Mouse (Mus musculus): ENCODE results near the gene Hlx.
A peak's percentile ranks its signal among the peaks of the same experiment; 100 is the strongest.

The Hlx gene

DNA sequence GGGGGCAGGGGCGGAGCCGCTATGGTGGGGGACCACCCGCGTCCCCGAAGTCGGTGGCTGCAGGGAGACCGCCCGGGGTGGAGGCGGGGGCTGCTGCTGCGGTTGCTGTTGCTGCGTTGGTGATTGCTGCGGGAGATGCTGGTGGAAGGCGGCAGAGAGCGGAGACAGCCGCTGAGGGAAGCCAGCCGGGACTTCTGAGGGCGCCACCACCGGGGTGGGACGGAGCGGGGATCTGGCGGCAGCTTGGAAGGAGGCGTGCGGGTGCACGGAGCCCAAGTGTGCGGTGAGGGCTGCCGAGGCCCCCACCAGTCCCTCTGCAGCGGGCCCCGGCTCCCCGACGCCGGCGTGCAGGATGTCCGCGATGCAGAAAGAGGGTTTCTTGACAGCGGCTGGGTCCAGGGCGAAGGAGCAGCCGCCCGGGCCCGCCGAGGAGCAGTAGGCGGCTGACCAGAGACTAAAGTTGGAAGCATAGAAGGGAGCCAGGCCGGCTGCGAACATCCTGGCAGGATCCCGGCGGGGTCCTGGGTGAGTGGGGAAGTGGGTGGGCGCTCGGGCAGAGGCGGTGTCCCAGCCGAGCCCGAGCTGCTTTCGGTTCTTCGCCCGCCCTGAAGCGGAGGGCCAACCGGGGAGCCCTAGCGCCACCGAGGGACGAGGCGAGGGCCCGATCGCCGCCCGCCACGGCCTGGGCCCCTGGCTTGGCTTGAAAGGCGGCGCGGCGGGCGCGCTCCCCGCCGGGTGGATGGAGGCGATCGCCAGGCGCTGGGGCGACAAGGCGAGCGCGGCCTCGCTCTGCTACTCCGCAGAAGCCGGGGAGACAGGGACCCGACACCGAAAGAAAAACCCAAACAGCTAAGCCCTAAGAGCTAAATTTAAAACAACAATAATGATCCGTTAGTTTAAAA is 524 bp downstream of the Hlx start:
- DNase-seq = peak; percentile 12

DNA sequence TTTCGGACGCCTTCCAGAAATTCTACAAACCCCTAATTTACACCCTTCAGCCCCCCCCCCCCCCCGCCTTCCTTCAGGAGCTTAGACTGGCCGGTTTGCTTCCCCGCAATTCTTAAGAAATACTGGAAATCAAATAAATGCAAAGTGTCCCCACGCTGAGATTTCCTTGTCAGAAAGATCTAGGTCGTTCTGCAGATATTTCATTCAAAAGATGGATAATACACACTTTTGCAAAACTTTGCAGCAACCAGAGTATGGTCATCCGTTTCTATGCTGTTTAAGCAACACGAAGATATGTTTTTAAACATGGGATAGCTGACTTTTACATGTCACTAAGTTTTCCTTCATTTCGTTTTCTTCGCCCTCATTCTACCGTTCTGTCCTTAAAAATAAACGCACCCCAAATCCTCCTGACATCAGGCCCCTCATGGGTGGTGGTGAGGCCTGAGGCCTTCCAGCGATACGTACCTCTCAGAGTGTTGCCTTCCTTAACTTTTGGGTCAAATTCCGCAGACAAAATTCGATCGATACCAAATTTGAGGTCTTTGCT is 1.3 kb downstream of the Hlx start:
- DNase-seq = no peak

DNA sequence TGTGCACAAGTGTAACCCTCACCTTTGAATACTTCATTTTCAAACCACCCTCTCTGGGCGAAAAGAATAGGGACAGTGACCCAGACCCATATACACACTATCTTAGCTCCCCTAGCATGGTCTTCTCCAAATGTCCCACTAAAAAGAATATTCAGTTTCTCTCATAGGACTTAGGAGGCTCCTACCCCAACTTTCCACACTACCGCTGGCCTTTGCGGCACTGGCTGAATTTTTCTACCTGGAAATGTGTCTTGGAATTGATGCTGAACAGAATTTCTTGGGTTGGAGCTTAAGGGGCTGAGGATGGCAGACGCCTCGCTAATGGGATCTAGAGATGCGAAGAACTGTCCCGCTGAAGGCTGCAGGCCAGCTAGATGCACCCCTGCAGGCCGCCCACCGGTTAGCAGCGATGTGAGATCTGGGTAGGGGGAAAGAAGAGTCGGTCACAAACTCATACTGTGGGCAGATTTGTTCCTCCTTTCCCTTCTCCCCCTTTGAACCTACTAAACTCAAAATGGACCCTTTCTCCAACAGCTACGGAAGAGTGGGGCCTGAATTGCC is 1.9 kb downstream of the Hlx start:
- no peak for DNase-seq

DNA sequence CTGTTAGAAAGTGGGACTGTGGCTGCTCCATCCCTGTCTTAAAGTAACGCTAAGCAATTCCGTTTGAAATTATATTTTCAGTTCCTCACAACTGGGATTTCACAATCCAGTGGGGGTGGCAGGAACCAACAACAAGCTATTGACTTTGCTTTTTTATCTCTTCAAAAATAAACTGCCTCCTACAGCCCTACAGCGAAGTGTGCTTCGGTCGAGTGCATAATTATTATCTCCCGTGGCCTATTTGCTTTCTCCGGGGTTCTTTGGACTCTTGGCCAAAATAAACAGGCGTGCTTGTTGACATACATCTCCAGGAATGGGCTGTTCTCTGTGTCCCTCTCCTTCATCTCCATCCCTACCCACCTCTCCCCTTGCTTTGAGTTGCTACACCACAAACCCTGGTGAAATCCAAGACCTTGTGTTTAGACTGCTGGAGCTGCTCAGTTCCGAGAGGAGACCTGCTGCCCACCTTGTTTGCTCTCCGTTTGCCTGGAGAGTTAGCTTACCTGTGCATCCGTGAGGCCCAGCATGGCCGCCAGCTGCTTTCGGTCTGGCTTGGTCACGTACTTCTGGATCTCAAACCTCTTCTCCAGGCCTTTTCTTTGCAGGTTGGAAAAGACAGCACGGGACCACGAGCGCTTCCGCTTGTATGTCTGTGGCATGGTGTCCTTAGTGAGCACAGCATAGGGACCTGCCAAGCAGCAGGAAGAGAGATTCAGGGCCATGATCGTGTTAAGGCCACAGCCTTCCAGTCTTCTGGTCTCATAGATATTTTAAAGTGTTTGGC is 2.9 kb downstream of the Hlx start:
- no peak for DNase-seq

DNA sequence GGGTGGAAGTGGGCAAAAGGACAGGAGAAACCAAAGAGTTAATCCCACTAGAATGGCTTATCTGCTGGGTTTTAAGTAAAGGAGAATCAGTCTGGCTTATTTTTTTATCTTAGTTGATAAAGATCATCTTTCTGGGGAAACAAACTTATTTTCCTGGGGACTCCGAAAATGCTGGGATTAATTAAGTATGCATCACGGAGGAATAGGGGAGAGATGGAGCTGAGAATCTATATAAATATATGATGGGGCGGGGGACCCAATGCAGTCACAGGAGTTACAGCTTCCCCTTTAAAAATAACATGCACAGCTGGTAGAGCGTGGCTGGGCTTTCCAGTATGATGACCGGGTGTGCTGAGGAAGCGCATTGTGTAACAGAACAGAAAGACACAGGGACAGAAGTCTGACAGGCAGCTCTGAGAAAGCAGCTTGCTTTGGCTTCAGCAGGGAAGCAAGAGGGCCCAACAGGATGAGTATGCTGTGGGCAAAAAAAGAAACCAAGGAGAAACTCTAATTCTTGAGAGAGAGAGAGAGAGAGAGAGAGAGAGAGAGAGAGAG is 3.8 kb downstream of the Hlx start:
- no peak for DNase-seq

DNA sequence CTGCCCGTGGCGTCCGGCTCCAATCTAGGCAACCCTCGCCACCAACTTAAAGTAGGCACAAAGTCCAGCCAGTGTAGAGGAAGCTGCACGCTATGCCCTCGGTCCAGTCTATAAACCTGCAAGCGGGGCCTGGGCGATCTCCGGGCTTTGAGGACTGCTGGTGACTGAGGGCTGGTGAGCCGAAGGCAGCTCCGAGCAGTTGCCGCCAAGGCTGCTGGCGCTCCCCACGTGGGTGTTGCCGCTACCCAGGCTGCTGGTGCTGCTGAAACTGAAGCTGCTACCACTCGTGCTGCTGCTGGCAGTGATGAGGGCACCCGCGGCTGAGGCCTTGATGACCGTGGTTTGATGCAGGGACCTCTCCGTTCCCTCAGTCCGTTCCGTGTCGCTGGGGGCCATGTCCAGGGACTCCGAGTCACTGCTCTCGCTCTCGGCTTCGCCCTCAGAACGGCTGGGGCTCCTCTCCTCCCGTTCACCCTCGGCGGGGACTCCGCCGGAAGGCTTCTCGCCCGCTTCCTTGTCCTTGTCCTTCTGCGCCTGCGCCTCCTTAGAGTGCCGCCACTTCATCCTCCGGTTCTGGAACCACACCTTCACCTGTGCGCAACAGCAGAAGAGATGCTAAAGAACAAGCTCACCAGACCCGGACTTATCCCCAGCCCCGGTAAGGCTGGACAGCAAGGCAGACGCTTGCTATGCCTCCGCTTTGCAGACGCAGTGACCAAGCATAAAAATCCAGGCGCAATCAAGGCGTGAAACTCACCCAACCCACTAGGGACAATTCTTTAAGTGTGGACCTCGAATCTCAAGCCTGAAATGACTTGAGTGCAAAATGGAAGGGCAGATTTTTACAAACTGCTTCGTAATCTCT is 4.8 kb downstream of the Hlx start:
- DNase-seq = no peak

DNA sequence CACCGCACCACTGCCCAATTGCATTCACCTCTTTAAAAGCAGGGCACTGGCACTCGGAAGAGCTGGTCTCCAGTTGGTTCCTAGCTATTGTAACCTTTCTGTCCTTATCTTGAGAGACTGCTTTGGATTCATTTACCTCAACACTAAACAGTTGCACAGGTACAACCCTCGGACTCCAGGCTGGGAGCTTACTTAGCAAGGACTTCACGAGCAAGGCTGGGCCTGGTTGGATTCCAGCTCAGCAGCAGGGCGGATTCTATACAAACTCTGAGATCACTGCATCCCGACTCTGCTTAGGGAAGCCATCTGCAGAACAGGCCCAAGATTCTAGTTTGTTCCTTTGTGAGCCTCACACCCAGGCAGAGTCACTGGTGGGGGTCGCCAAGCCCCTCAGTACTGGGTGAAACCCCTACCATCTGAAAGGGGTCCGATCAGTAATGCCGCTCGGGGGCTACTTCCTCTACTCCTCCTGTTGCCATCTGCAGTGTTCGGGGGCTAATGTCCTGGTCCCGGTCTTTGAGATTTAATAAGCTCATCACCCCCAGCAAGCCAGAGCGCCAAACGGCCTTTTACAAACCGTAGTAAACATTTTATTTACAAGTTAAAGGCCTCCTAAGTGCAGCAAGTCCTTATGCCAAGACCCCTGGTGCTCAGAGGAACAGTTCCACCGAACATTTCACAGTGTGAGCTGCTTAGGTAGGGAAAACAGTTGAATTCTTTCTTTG is 5.7 kb downstream of the Hlx start:
- DNase-seq = no peak

DNA sequence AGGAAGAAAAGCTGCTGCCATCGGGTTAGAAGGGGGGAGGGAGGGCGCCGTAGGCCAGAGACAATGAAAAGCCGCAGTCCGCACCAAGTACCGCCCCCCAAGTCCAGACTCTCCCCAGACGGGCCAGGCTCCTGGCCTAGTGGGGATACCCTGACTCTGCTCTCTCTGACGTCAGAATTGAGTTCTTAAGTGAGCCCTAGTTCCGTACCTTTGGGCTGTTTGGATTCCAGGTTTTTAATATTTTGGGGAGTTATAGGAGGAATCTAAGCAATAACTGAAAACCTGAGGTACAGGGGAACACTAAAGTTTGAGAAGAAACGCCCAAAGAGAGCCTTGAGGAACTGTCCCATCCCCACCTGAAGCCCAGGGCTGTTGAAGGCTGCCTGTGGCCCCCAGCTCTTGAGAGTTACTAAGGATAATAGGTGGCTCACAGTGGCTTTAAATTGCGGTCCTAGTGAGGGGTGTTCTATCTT is 7.1 kb downstream of the Hlx start:
- no peak for DNase-seq

DNA sequence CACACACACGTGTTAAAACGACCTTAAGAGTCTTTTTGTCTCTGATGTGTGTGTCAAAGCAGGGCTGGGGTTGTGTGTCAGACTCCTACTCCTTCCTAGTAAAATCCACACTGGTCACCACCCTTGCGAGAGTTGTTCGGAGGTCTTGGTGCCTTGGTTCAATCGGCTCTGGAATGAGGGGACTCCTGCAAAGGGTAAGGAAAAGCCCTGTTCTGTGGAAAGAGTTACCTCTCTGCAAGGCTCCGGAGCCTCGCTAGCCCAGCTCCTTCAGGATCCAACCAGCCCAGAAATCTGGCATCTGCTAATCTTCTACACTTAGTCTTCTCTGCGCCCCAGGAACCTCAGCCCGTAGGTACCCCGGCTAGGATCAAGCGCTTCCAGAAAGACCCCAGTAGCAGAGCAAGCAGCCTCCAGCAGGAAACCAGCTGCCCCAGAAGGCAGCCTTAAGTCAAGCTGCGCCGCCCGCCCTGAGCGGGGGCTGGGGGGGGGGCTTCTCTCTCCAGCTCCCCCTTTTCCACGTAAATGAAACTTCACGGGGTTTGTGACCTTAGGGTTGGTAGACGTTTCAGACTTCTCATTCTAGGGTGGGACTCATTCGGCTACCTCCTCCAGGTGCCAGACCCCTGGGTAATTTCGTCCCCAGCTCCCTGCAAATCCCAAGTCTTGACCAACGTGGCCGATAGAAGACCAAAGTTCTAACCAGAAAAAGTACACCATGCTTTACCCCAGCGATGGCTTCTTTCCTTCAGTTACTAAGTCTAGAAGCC is 7.7 kb downstream of the Hlx start:
- no peak for DNase-seq

DNA sequence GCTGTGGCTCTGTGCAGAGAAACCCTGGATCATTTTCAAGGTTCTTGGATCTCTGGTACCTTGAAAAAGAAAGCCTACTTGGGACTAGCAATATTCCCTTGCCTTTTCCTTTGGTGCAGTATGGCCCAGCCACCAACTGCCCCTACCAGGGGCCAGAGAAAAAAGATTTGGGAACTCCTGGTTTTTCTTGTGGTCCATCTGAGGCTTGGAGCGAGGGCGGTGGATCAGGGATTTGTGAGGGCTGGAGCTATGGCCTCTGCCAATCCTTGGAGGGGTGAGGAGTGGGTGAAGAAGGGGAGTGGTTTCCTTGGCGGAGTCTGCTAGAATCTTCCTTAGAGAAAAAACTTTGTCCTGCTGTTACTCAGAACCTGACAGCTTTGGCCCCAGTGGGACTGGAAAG is 8.5 kb downstream of the Hlx start:
- DNase-seq = no peak

DNA sequence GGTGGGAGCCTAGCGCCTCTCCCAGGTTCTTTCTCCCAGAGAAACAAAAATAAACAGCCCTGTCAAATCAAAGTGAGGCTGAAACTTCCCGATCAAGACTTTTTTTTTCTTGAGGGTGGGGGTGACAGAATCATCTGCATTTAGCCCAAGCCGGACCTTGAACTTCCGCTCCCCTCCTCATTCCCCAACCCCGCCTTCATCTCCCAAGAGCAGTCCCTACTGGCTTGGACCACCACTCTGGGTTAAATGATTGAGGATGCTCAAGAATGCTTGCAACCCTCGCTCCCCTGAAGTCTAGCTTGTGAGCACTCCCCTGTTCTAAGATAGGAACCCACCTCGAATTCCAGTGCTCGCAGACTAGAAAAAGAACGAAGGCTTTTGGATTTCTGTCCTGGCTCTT is 11.3 kb downstream of the Hlx start:
- no peak for DNase-seq

DNA sequence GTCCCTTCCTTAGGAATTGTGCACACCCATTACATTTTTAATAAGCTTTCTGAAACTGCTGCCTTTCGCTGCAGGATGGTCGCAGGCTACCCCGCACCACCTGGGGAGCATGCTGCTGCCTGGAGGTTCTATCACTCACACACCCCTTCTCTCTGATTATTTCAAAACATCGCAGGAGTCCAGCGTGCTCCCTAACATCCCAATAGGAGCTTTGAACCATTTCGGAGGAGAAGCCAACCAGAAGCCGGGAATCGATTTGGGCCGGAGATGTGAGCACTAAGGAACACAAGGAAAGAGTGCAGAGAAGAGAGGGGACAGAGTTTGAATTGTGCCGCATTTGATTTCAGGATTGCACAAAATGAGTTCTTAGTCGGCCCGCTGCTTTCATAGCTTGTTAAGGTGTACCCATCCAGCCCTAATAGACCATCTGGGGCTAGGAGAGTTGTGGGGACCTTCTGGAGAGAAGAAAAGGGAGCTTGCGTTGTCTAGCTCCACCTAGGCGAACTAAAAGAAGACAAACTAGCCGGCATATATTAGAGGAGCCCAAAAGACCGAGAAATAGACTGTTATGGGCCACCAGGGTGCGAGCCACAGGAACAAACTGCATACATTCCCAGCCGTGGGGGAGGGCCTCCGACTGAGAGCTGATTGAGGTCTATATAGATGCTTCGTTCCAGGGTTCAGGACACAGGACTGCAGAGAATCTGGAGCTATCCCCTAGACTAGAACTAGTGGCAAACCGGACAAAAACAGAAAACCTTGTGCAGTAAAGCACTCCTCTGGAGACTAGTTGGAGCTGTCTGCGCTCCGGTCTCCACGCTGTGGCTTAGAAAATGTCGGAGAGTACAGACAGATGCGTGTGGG is 12.0 kb downstream of the Hlx start:
- DNase-seq = no peak

DNA sequence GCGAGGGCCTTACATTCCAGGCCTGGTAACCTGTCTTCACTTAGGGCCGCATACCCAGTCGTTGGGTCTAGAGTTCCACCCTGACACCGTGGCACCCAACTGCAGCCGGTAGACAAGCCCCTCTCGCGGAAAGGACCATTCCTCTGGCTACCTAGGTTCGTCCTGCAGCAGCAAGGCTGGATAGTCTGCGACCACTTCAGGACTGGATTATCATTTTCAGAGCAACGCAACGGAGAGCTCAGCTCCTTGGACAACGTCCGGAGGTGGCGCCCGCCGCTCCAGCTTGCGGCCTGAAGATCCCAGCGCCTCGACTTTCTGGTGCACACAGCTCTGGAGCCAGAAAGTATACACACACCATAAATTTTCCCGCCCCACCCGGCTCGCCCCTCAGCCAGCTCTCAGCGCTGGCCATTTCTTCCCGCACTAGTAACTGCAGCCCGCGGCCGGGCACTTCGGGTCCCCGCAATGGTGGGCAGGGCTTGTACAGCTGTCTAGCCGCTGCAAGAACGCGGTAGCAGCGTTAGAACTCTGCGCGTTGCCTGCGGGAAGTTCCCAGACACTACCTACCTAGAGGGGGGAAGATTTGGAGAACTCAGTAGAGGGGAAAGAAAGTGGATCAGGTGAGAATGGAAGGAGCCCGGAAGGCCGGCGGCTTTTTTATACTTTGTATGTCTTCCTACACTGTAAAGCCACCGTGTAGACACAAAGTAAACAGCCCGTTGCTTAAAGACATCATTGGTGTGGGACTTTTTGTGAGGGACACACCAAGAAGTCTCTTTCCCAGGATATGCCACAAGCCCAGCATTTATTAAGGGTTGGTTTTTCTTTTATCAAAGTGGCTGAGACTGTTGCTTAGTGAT is 13.9 kb downstream of the Hlx start:
- no peak for DNase-seq

DNA sequence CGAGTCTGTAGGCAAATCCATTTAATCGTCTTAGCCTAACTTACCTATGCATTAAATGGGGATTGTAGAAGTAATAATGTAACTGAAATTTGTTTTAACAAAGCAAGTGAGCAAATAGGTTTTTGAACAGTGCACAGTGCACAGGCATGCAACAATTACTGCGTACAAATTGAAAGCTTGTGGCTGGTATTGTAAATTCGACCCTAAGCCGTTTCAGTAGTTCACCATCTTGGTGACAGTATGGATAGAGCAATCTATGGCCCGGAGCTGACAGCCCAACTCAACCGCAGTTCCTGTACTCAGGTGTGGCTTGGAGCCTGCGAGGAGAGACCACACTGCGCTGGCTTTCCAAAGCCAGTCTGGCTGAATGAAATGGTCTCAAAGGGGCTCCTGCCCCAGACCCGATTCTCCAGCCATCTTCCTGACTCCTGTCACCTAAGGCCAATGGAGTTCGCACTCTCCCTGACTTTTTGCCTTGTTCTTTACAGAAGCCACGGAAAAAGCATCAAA is 14.7 kb downstream of the Hlx start:
- no peak for DNase-seq

DNA sequence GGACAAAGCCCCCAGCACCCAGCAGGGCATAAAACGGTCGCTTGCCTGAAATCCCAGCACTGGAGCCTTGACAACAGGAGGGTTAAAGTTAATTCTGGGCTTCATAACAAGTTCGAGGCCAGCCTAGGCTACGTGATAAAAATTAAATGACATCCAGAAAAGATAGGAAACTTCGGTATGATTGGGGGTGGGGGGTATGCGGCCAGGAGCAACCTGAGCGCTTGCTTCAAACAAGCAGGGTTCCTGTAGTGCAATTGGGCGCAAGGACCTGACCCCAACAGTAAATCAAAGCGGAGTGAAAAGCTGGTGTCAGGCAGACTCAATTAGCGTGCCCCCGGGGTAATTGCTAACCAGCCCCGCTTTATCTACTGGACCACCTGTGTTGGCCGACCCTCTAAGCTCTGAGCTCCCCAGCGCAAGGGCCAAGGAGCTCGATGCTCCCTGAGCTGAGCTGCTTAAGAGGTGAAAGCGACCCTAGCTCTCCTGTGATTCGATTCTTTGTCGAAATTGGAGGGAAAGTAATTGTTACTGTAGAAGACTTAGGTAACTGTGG is 15.3 kb downstream of the Hlx start:
- DNase-seq = no peak

DNA sequence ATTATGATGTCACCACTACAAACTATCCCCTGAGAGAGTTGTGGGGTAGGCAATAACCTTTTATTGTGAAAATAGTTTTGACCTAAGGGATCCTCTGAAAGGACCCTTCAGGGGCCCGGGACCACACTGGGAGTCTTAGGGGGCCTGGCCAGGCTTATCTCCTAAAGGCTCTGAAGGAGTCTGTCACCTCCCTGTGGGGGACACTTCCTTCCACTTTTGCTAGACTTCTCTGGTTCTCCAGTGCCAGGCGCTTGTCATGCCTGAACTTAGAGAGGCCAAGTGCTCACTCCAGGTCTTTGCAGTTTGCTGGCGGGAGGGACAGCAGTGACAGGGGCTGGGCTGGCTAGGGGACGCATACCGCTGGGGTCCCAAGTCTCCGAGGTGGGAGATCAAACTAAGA is 16.3 kb downstream of the Hlx start:
- DNase-seq = no peak

DNA sequence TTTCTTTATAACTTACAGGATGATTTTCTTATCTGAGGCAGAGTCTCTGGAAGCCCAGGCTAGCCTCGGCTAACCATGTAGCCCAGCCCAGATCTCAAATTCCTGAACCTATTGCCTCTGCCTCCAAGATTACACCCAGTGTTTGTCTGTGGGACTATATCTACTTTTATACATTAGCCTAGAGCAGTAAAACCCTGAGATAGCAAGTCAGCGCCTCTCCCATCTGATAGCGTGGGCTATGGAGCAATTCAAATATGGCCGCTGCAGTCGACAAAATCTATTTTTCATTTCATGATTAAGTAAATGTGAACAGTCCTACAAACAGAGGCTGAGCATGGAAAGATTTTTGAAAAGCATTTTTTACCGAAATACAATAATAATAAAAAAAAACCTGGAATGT is 16.7 kb downstream of the Hlx start:
- no peak for DNase-seq

DNA sequence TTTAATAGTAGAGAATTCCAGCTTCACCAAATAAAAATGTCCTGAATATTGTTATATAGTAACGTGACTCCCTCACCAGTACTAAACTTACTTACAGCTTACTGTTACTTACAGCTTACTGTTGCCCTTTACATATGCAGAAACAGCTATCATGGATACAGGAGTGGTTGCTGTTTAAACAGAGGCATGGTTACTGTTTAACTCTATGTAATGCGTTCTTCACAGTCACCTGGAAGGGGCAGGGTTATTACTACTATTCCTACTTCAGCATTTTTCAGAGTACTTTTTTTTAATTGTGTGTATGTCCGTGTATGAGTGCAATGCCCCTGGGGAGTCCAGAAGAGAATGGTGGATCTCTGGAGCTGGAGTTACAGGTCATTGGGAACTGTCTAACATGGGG is 17.9 kb downstream of the Hlx start:
- DNase-seq = no peak

All from kidney, adult 11 months (tissue).